Mouse (Mus musculus): ENCODE data around the gene Cherp. TPM values are rescaled to one million over a fixed set of nuclear protein-coding genes. Genes with fewer than 3 reads are reported as not detected.
A peak's percentile ranks its signal among the peaks of the same experiment; 100 is the strongest.

The Cherp gene
- polyA plus RNA-seq, 1 experiment from 2014 or later, result 61.2 TPM

GRCm38 (mm10) chr8:72497911-72498310, 22.9 kb upstream of the Cherp start:
- no peak for ATAC-seq (ENCODE audit: insufficient number of reproducible peaks, insufficient read depth, low FRiP score, low TSS enrichment, low read depth)
- H3K4me3 ChIP-seq (replicated peaks), result no peak overlapping the region
- H3K4me2 ChIP-seq, result no peak overlapping the region
- H3K9ac ChIP-seq (replicated peaks), result no peak overlapping the region
- no peak overlapping the region for H3K27ac ChIP-seq
- H3K36me3 ChIP-seq, result peaks cover 55% of the 10 kb centered on the region
- H3K4me1 ChIP-seq (replicated peaks), result peaks cover 11% of the 10 kb centered on the region
- WGBS, result 79% methylated on average over 1 of the region's 1 CpGs
- H3K27me3 ChIP-seq, result no peaks in the 10 kb centered on the region
- no peaks in the 10 kb centered on the region for H3K9me3 ChIP-seq

GRCm38 (mm10) chr8:72496217-72496616, 21.2 kb upstream of the Cherp start:
- no peak overlapping the region for H3K9ac ChIP-seq (replicated peaks)
- 88% methylated on average over 19 of the region's 19 CpGs for WGBS
- H3K27me3 ChIP-seq, result no peaks in the 10 kb centered on the region
- H3K4me1 ChIP-seq (replicated peaks), result peaks cover 16% of the 10 kb centered on the region
- no peak overlapping the region for H3K4me3 ChIP-seq (replicated peaks)
- no peak overlapping the region for H3K4me2 ChIP-seq
- peaks cover 49% of the 10 kb centered on the region for H3K36me3 ChIP-seq
- no peak for ATAC-seq (ENCODE audit: insufficient number of reproducible peaks, insufficient read depth, low FRiP score, low TSS enrichment, low read depth)
- H3K9me3 ChIP-seq, result no peaks in the 10 kb centered on the region
- no peak overlapping the region for H3K27ac ChIP-seq

GRCm38 (mm10) chr8:72495411-72496111, 20.5 kb upstream of the Cherp start:
- peaks cover 23% of the 10 kb centered on the region for H3K4me1 ChIP-seq (replicated peaks)
- no peak overlapping the region for H3K9ac ChIP-seq (replicated peaks)
- H3K36me3 ChIP-seq, result peaks cover 49% of the 10 kb centered on the region
- no peaks in the 10 kb centered on the region for H3K27me3 ChIP-seq
- H3K4me2 ChIP-seq, result no peak overlapping the region
- no peak overlapping the region for H3K4me3 ChIP-seq (replicated peaks)
- H3K9me3 ChIP-seq, result no peaks in the 10 kb centered on the region
- ATAC-seq (ENCODE audit: insufficient number of reproducible peaks, insufficient read depth, low FRiP score, low TSS enrichment, low read depth), result no peak
- no peak overlapping the region for H3K27ac ChIP-seq
- 89% methylated on average over 23 of the region's 23 CpGs for WGBS

GRCm38 (mm10) chr8:72493381-72493780, 18.4 kb upstream of the Cherp start:
- Histone ChIP-seq H3K9ac (replicated peaks) (peak overlapping the region; percentile 68), H3K9me3 (no peaks in the 10 kb centered on the region), H3K4me3 (replicated peaks) (peak overlapping the region; percentile 96), H3K27me3 (no peaks in the 10 kb centered on the region), H3K4me2 (peak overlapping the region; percentile 79), H3K4me1 (replicated peaks) (peaks cover 24% of the 10 kb centered on the region), H3K27ac (peak overlapping the region; percentile 57; the same call in 1 of the 2 replicates), H3K36me3 (peaks cover 52% of the 10 kb centered on the region)
- no peak for ATAC-seq (ENCODE audit: insufficient number of reproducible peaks, insufficient read depth, low FRiP score, low TSS enrichment, low read depth)
- WGBS, result 12% methylated on average over 8 of the region's 8 CpGs

GRCm38 (mm10) chr8:72492622-72493081, 17.6 kb upstream of the Cherp start:
- no peaks in the 10 kb centered on the region for H3K9me3 ChIP-seq
- H3K4me1 ChIP-seq (replicated peaks), result peaks cover 24% of the 10 kb centered on the region
- peak overlapping the region; percentile 79 for H3K4me2 ChIP-seq
- H3K27ac ChIP-seq, result peak overlapping the region; percentile 57; the same call in 1 of the 2 replicates
- 0% methylated on average over 56 of the region's 56 CpGs for WGBS
- peak overlapping the region; percentile 84 for H3K9ac ChIP-seq (replicated peaks)
- ATAC-seq (ENCODE audit: insufficient number of reproducible peaks, insufficient read depth, low FRiP score, low TSS enrichment, low read depth), result peak; percentile 97
- H3K27me3 ChIP-seq, result no peaks in the 10 kb centered on the region
- H3K4me3 ChIP-seq (replicated peaks), result peak overlapping the region; percentile 96
- H3K36me3 ChIP-seq, result peaks cover 56% of the 10 kb centered on the region

GRCm38 (mm10) chr8:72491680-72492621, 16.9 kb upstream of the Cherp start, which contains the start of gene Slc35e1:
Gene Slc35e1, minus strand, starts transcription at chr8:72492614.
- peak; percentile 60 for ATAC-seq (ENCODE audit: insufficient number of reproducible peaks, insufficient read depth, low FRiP score, low TSS enrichment, low read depth)
- WGBS, result under 1% methylated on average over 97 of the region's 98 CpGs
- Histone ChIP-seq H3K9ac (replicated peaks) (peak within 1 kb of the TSS; percentile 84), H3K27ac (peak within 1 kb of the TSS; percentile 72), H3K4me1 (replicated peaks) (peaks cover 24% of the 10 kb centered on the region), H3K4me3 (replicated peaks) (peak within 1 kb of the TSS; percentile 96), H3K36me3 (peaks cover 56% of the 10 kb centered on the region), H3K4me2 (peak within 1 kb of the TSS; percentile 92), H3K9me3 (no peaks in the 10 kb centered on the region), H3K27me3 (no peaks in the 10 kb centered on the region)

- peak overlapping the region; percentile 92 for H3K4me2 ChIP-seq
- H3K9ac ChIP-seq (replicated peaks), result 0 out of 2 replicates have a peak overlapping the region, but pooled peaks have one; percentile 84
- no peaks in the 10 kb centered on the region for H3K9me3 ChIP-seq
- H3K4me1 ChIP-seq (replicated peaks), result peaks cover 24% of the 10 kb centered on the region
- 89% methylated on average over 2 of the region's 2 CpGs for WGBS
- peaks cover 56% of the 10 kb centered on the region for H3K36me3 ChIP-seq
- H3K27me3 ChIP-seq, result no peaks in the 10 kb centered on the region
- H3K27ac ChIP-seq, result no peak overlapping the region
- no peak for ATAC-seq (ENCODE audit: insufficient number of reproducible peaks, insufficient read depth, low FRiP score, low TSS enrichment, low read depth)
- peak overlapping the region; percentile 96 for H3K4me3 ChIP-seq (replicated peaks)
These were observed 16.0 kb upstream of the Cherp start for GRCm38 (mm10) chr8:72491017-72491416.

GRCm38 (mm10) chr8:72487014-72487413, 12.0 kb upstream of the Cherp start:
- no peak for ATAC-seq (ENCODE audit: insufficient number of reproducible peaks, insufficient read depth, low FRiP score, low TSS enrichment, low read depth)
- no peak overlapping the region for H3K4me3 ChIP-seq (replicated peaks)

GRCm38 (mm10) chr8:72485456-72486199, 10.6 kb upstream of the Cherp start:
- Histone ChIP-seq H3K27me3 (no peaks in the 10 kb centered on the region), H3K4me2 (no peak overlapping the region), H3K4me1 (replicated peaks) (0 out of 2 replicates have a peak, but pooled peaks cover 2% of the 10 kb centered on the region), H3K9me3 (no peaks in the 10 kb centered on the region), H3K9ac (replicated peaks) (no peak overlapping the region), H3K36me3 (peaks cover 89% of the 10 kb centered on the region), H3K4me3 (replicated peaks) (no peak overlapping the region), H3K27ac (no peak overlapping the region)
- 88% methylated on average over 6 of the region's 6 CpGs for WGBS
- no peak for ATAC-seq (ENCODE audit: insufficient number of reproducible peaks, insufficient read depth, low FRiP score, low TSS enrichment, low read depth)

More at GRCm38 (mm10) chr8:72487014-72487413, 12.0 kb upstream of the Cherp start:
- no peaks in the 10 kb centered on the region for H3K9me3 ChIP-seq
- H3K4me2 ChIP-seq, result no peak overlapping the region
- H3K27ac ChIP-seq, result no peak overlapping the region
- H3K36me3 ChIP-seq, result peaks cover 76% of the 10 kb centered on the region
- no peak overlapping the region for H3K9ac ChIP-seq (replicated peaks)
- H3K27me3 ChIP-seq, result no peaks in the 10 kb centered on the region
- peaks cover 13% of the 10 kb centered on the region for H3K4me1 ChIP-seq (replicated peaks)

- Histone ChIP-seq H3K9ac (replicated peaks) (no peak overlapping the region), H3K4me3 (replicated peaks) (no peak overlapping the region), H3K27me3 (no peaks in the 10 kb centered on the region), H3K9me3 (no peaks in the 10 kb centered on the region), H3K4me2 (no peak overlapping the region), H3K4me1 (replicated peaks) (peaks cover 10% of the 10 kb centered on the region), H3K36me3 (peaks cover 78% of the 10 kb centered on the region), H3K27ac (no peak overlapping the region)
- WGBS, result 91% methylated on average over 7 of the region's 7 CpGs
- ATAC-seq (ENCODE audit: insufficient number of reproducible peaks, insufficient read depth, low FRiP score, low TSS enrichment, low read depth), result no peak
These were observed 4.3 kb downstream of the Cherp start for GRCm38 (mm10) chr8:72470684-72471083.

Data from limb, embryonic 12.5 days (tissue).